Mouse (Mus musculus): ENCODE measurements around the gene Nfkbia. TPM values are rescaled to one million over a fixed set of nuclear protein-coding genes. Genes with fewer than 3 reads are reported as not detected.
A peak's percentile ranks its signal among the peaks of the same experiment; 100 is the strongest.

Nfkbia gene
- polyA plus RNA-seq, 1 experiment from 2014 or later = 91.8 TPM

GRCm38 (mm10) chr12:55456136-55456535, 36.3 kb downstream of the Nfkbia start:
- Histone ChIP-seq H3K36me3 (ENCODE audit: control insufficient read depth, insufficient read depth, low read length) (no peaks in the 10 kb centered on the region), H3K9me3 (ENCODE audit: control insufficient read depth, low read depth, low read length) (no peaks in the 10 kb centered on the region), H3K9ac (replicated peaks; ENCODE audit: low read depth, low read length) (no peak overlapping the region), H3K4me3 (ENCODE audit: low read depth, low read length) (no peak overlapping the region), H3K27me3 (ENCODE audit: control insufficient read depth, insufficient read depth, low read length) (no peaks in the 10 kb centered on the region), H3K4me2 (replicated peaks; ENCODE audit: low read depth, low read length) (no peak overlapping the region), H3K4me1 (ENCODE audit: control insufficient read depth, insufficient read depth, low read length) (peaks cover 20% of the 10 kb centered on the region), H3K27ac (ENCODE audit: low read length) (no peak overlapping the region)
- 62% methylated on average over 3 of the region's 3 CpGs for WGBS
- no peak for ATAC-seq (ENCODE audit: insufficient number of reproducible peaks, insufficient read depth, low FRiP score, low read depth)

GRCm38 (mm10) chr12:55455206-55455605, 37.2 kb downstream of the Nfkbia start:
- H3K4me2 ChIP-seq (replicated peaks; ENCODE audit: low read depth, low read length) = no peak overlapping the region
- H3K4me1 ChIP-seq (ENCODE audit: control insufficient read depth, insufficient read depth, low read length) = peaks cover 14% of the 10 kb centered on the region
- 83% methylated on average over 10 of the region's 10 CpGs for WGBS
- no peak for ATAC-seq (ENCODE audit: insufficient number of reproducible peaks, insufficient read depth, low FRiP score, low read depth)
- H3K9ac ChIP-seq (replicated peaks; ENCODE audit: low read depth, low read length) = no peak overlapping the region
- H3K9me3 ChIP-seq (ENCODE audit: control insufficient read depth, low read depth, low read length) = no peaks in the 10 kb centered on the region
- H3K27me3 ChIP-seq (ENCODE audit: control insufficient read depth, insufficient read depth, low read length) = no peaks in the 10 kb centered on the region
- H3K4me3 ChIP-seq (ENCODE audit: low read depth, low read length) = no peak overlapping the region
- no peak overlapping the region for H3K27ac ChIP-seq (ENCODE audit: low read length)
- no peaks in the 10 kb centered on the region for H3K36me3 ChIP-seq (ENCODE audit: control insufficient read depth, insufficient read depth, low read length)

GRCm38 (mm10) chr12:55453924-55454323, 38.5 kb downstream of the Nfkbia start:
- WGBS = 48% methylated on average over 4 of the region's 4 CpGs
- Histone ChIP-seq H3K9me3 (ENCODE audit: control insufficient read depth, low read depth, low read length) (no peaks in the 10 kb centered on the region), H3K4me1 (ENCODE audit: control insufficient read depth, insufficient read depth, low read length) (peaks cover 17% of the 10 kb centered on the region), H3K27ac (ENCODE audit: low read length) (peak overlapping the region; percentile 30; the same call in 1 of the 2 replicates), H3K4me2 (replicated peaks; ENCODE audit: low read depth, low read length) (no peak overlapping the region), H3K27me3 (ENCODE audit: control insufficient read depth, insufficient read depth, low read length) (no peaks in the 10 kb centered on the region), H3K9ac (replicated peaks; ENCODE audit: low read depth, low read length) (no peak overlapping the region), H3K4me3 (ENCODE audit: low read depth, low read length) (no peak overlapping the region), H3K36me3 (ENCODE audit: control insufficient read depth, insufficient read depth, low read length) (no peaks in the 10 kb centered on the region)
- no peak for ATAC-seq (ENCODE audit: insufficient number of reproducible peaks, insufficient read depth, low FRiP score, low read depth)

- WGBS = 39% methylated on average over 5 of the region's 5 CpGs
- Histone ChIP-seq H3K27ac (ENCODE audit: low read length) (peak overlapping the region; percentile 68), H3K9me3 (ENCODE audit: control insufficient read depth, low read depth, low read length) (no peaks in the 10 kb centered on the region), H3K4me1 (ENCODE audit: control insufficient read depth, insufficient read depth, low read length) (peaks cover 17% of the 10 kb centered on the region), H3K4me3 (ENCODE audit: low read depth, low read length) (no peak overlapping the region), H3K36me3 (ENCODE audit: control insufficient read depth, insufficient read depth, low read length) (no peaks in the 10 kb centered on the region), H3K4me2 (replicated peaks; ENCODE audit: low read depth, low read length) (no peak overlapping the region), H3K27me3 (ENCODE audit: control insufficient read depth, insufficient read depth, low read length) (no peaks in the 10 kb centered on the region), H3K9ac (replicated peaks; ENCODE audit: low read depth, low read length) (no peak overlapping the region)
- no peak for ATAC-seq (ENCODE audit: insufficient number of reproducible peaks, insufficient read depth, low FRiP score, low read depth)
Measured at GRCm38 (mm10) chr12:55452839-55453238, 39.6 kb downstream of the Nfkbia start.

GRCm38 (mm10) chr12:55450421-55450820, 42.0 kb downstream of the Nfkbia start:
- Histone ChIP-seq H3K4me3 (ENCODE audit: low read depth, low read length) (no peak overlapping the region), H3K4me1 (ENCODE audit: control insufficient read depth, insufficient read depth, low read length) (peaks cover 25% of the 10 kb centered on the region), H3K27me3 (ENCODE audit: control insufficient read depth, insufficient read depth, low read length) (no peaks in the 10 kb centered on the region), H3K27ac (ENCODE audit: low read length) (no peak overlapping the region), H3K36me3 (ENCODE audit: control insufficient read depth, insufficient read depth, low read length) (no peaks in the 10 kb centered on the region), H3K4me2 (replicated peaks; ENCODE audit: low read depth, low read length) (no peak overlapping the region; the same call in 1 of the 2 replicates), H3K9ac (replicated peaks; ENCODE audit: low read depth, low read length) (no peak overlapping the region), H3K9me3 (ENCODE audit: control insufficient read depth, low read depth, low read length) (no peaks in the 10 kb centered on the region)
- WGBS = 44% methylated on average over 16 of the region's 16 CpGs
- ATAC-seq (ENCODE audit: insufficient number of reproducible peaks, insufficient read depth, low FRiP score, low read depth) = no peak; the same call in 1 of the 2 replicates

GRCm38 (mm10) chr12:55449048-55449447, 43.4 kb downstream of the Nfkbia start:
- H3K27ac ChIP-seq (ENCODE audit: low read length) = no peak overlapping the region
- H3K36me3 ChIP-seq (ENCODE audit: control insufficient read depth, insufficient read depth, low read length) = no peaks in the 10 kb centered on the region
- peaks cover 26% of the 10 kb centered on the region for H3K4me1 ChIP-seq (ENCODE audit: control insufficient read depth, insufficient read depth, low read length)
- no peak overlapping the region for H3K4me2 ChIP-seq (replicated peaks; ENCODE audit: low read depth, low read length)
- H3K27me3 ChIP-seq (ENCODE audit: control insufficient read depth, insufficient read depth, low read length) = no peaks in the 10 kb centered on the region
- H3K9me3 ChIP-seq (ENCODE audit: control insufficient read depth, low read depth, low read length) = no peaks in the 10 kb centered on the region
- no peak overlapping the region for H3K4me3 ChIP-seq (ENCODE audit: low read depth, low read length)
- no peak overlapping the region for H3K9ac ChIP-seq (replicated peaks; ENCODE audit: low read depth, low read length)
- ATAC-seq (ENCODE audit: insufficient number of reproducible peaks, insufficient read depth, low FRiP score, low read depth) = no peak
- 97% methylated on average over 2 of the region's 2 CpGs for WGBS

- no peak overlapping the region for H3K9ac ChIP-seq (replicated peaks; ENCODE audit: low read depth, low read length)
- H3K4me1 ChIP-seq (ENCODE audit: control insufficient read depth, insufficient read depth, low read length) = peaks cover 27% of the 10 kb centered on the region
- no peak overlapping the region for H3K27ac ChIP-seq (ENCODE audit: low read length)
- H3K9me3 ChIP-seq (ENCODE audit: control insufficient read depth, low read depth, low read length) = no peaks in the 10 kb centered on the region
- H3K36me3 ChIP-seq (ENCODE audit: control insufficient read depth, insufficient read depth, low read length) = no peaks in the 10 kb centered on the region
- H3K4me2 ChIP-seq (replicated peaks; ENCODE audit: low read depth, low read length) = no peak overlapping the region
- ATAC-seq (ENCODE audit: insufficient number of reproducible peaks, insufficient read depth, low FRiP score, low read depth) = no peak
- H3K4me3 ChIP-seq (ENCODE audit: low read depth, low read length) = no peak overlapping the region
- 76% methylated on average over 2 of the region's 2 CpGs for WGBS
- H3K27me3 ChIP-seq (ENCODE audit: control insufficient read depth, insufficient read depth, low read length) = no peaks in the 10 kb centered on the region
Measured at GRCm38 (mm10) chr12:55448457-55448856, 44.0 kb downstream of the Nfkbia start.

- H3K4me2 ChIP-seq (replicated peaks; ENCODE audit: low read depth, low read length) = no peak overlapping the region
- H3K4me3 ChIP-seq (ENCODE audit: low read depth, low read length) = no peak overlapping the region
- H3K9me3 ChIP-seq (ENCODE audit: control insufficient read depth, low read depth, low read length) = no peaks in the 10 kb centered on the region
- H3K36me3 ChIP-seq (ENCODE audit: control insufficient read depth, insufficient read depth, low read length) = no peaks in the 10 kb centered on the region
- no peaks in the 10 kb centered on the region for H3K27me3 ChIP-seq (ENCODE audit: control insufficient read depth, insufficient read depth, low read length)
- peak overlapping the region; percentile 76 for H3K27ac ChIP-seq (ENCODE audit: low read length)
- peaks cover 27% of the 10 kb centered on the region for H3K4me1 ChIP-seq (ENCODE audit: control insufficient read depth, insufficient read depth, low read length)
- H3K9ac ChIP-seq (replicated peaks; ENCODE audit: low read depth, low read length) = no peak overlapping the region
- no peak for ATAC-seq (ENCODE audit: insufficient number of reproducible peaks, insufficient read depth, low FRiP score, low read depth)
- WGBS = 72% methylated on average over 11 of the region's 11 CpGs
Measured at GRCm38 (mm10) chr12:55447396-55447760, 45.1 kb downstream of the Nfkbia start.

GRCm38 (mm10) chr12:55446746-55447395, 45.6 kb downstream of the Nfkbia start:
- Histone ChIP-seq H3K9me3 (ENCODE audit: control insufficient read depth, low read depth, low read length) (no peaks in the 10 kb centered on the region), H3K4me2 (replicated peaks; ENCODE audit: low read depth, low read length) (no peak overlapping the region), H3K4me3 (ENCODE audit: low read depth, low read length) (no peak overlapping the region), H3K9ac (replicated peaks; ENCODE audit: low read depth, low read length) (no peak overlapping the region), H3K36me3 (ENCODE audit: control insufficient read depth, insufficient read depth, low read length) (no peaks in the 10 kb centered on the region), H3K27me3 (ENCODE audit: control insufficient read depth, insufficient read depth, low read length) (no peaks in the 10 kb centered on the region), H3K4me1 (ENCODE audit: control insufficient read depth, insufficient read depth, low read length) (peaks cover 26% of the 10 kb centered on the region), H3K27ac (ENCODE audit: low read length) (peak overlapping the region; percentile 76)
- 40% methylated on average over 13 of the region's 13 CpGs for WGBS
- ATAC-seq (ENCODE audit: insufficient number of reproducible peaks, insufficient read depth, low FRiP score, low read depth) = peak; percentile 55; the same call in 1 of the 2 replicates

Measured in stomach, embryonic 14.5 days (tissue).